Mouse (Mus musculus) liver, embryonic 14.5 days (tissue): ENCODE results near the gene Tmem128.

Source experiments
- CTCF ChIP-seq: IDR thresholded peaks from 2 replicates; pipeline ENCODE4 v1.5.1; 2016; ENCODE audit warnings: antibody characterized with exemption, low read depth, control low read depth
- EP300 ChIP-seq: IDR thresholded peaks from 2 replicates; pipeline ENCODE4 v1.6.1; 2016; ENCODE audit warnings: antibody characterized with exemption, low read depth

- TF ChIP-seq CTCF (no peak), EP300 (no peak)
Measured at GRCm38 (mm10) chr5:38240727-38241472, 19.1 kb upstream of the Tmem128 start.
